Mouse (Mus musculus) kidney, adult 9 months (tissue): ENCODE measurements around the gene Gm20715.
"Not testable (repeated sequence)": the region's sequence is repeated elsewhere in the genome, so short reads cannot be mapped to it uniquely, and the experiment has no call there.

Experiments used
- DNase-seq: peaks from one replicate; pipeline ENCODE4 v3.0.0; 2022

Gene Gm20715

GRCm38 (mm10) chr7:6410043-6410442 is at the start of gene Gm20715:
TSS of gene Gm20715 (plus strand) at chr7:6410277.
- peak; percentile 96 for DNase-seq

GRCm38 (mm10) chr7:6360477-6361060 is 49.5 kb upstream of the Gm20715 start:
- DNase-seq = no peak

GRCm38 (mm10) chr7:6361756-6362155 is 48.3 kb upstream of the Gm20715 start:
- no peak for DNase-seq

GRCm38 (mm10) chr7:6362268-6363046 is 47.6 kb upstream of the Gm20715 start:
- peak; percentile 100 for DNase-seq

- DNase-seq = no peak
Observed at GRCm38 (mm10) chr7:6363047-6363488, 47.0 kb upstream of the Gm20715 start, which contains the start of gene Zfp78. TSS of gene Zfp78 (plus strand) at chr7:6363280.

- no peak for DNase-seq
Observed at GRCm38 (mm10) chr7:6364761-6365160, 45.3 kb upstream of the Gm20715 start.

GRCm38 (mm10) chr7:6367185-6367584 is 42.9 kb upstream of the Gm20715 start:
- DNase-seq = no peak

- DNase-seq = not testable (repeated sequence)
Observed at GRCm38 (mm10) chr7:6368146-6368545, 41.9 kb upstream of the Gm20715 start.

- DNase-seq = no peak
Observed at GRCm38 (mm10) chr7:6369460-6369859, 40.6 kb upstream of the Gm20715 start.

- no peak for DNase-seq
Observed at GRCm38 (mm10) chr7:6372993-6373392, 37.1 kb upstream of the Gm20715 start.

- DNase-seq = no peak
Observed at GRCm38 (mm10) chr7:6378441-6378840, 31.6 kb upstream of the Gm20715 start.

GRCm38 (mm10) chr7:6381431-6381830 is 28.6 kb upstream of the Gm20715 start:
- DNase-seq = no peak

- DNase-seq = peak; percentile 95
Observed at GRCm38 (mm10) chr7:6383044-6383455, 27.0 kb upstream of the Gm20715 start, which contains the start of gene Zfp28. TSS of gene Zfp28 (plus strand) at chr7:6383295.

GRCm38 (mm10) chr7:6384011-6384410 is 26.1 kb upstream of the Gm20715 start:
- DNase-seq = no peak

- peak; percentile 21 for DNase-seq
Observed at GRCm38 (mm10) chr7:6386995-6387394, 23.1 kb upstream of the Gm20715 start.

GRCm38 (mm10) chr7:6388971-6389370 is 21.1 kb upstream of the Gm20715 start:
- no peak for DNase-seq

GRCm38 (mm10) chr7:6389449-6389848 is 20.6 kb upstream of the Gm20715 start:
- no peak for DNase-seq

- peak; percentile 37 for DNase-seq
Observed at GRCm38 (mm10) chr7:6397996-6398975, 11.8 kb upstream of the Gm20715 start, which contains the start of gene Smim17. TSS of gene Smim17 (plus strand) at chr7:6398715.

- no peak for DNase-seq
Observed at GRCm38 (mm10) chr7:6414626-6415441, 4.8 kb downstream of the Gm20715 start.

GRCm38 (mm10) chr7:6415442-6415787 is 5.3 kb downstream of the Gm20715 start:
- DNase-seq = no peak

GRCm38 (mm10) chr7:6419894-6420293 is 9.8 kb downstream of the Gm20715 start:
- no peak for DNase-seq

- DNase-seq = no peak
Observed at GRCm38 (mm10) chr7:6429381-6429780, 19.3 kb downstream of the Gm20715 start.
